ENCODE assay signal across 9 mouse cellular contexts in genomic region chr2:168016951-168017391, GRCm38 (mm10). TPM values are rescaled to one million over a fixed set of nuclear protein-coding genes. Genes with fewer than 3 reads are reported as not detected.
DNase-seq lines count a peak whose midpoint lies in the region; ATAC-seq and TF ChIP-seq lines count a peak whose summit lies in the region.
"Had no signal": no experiment of that assay in that cellular context is flagged by ENCODE, and none has a peak within 500 bp of the region (broad histone marks: within the 10 kb centered on the region; RNA-seq: fewer than 3 reads in every experiment).

No protein-coding gene starts in this region.

- H3K4me1 ChIP-seq in embryonic fibroblast, embryonic 13.5 days (ENCODE audit: control insufficient read depth, insufficient read depth, low read length) = no peaks in the 10 kb centered on the region

- H3K27ac ChIP-seq in embryonic fibroblast, embryonic 13.5 days (ENCODE audit: insufficient read depth, low read length) = no peak overlapping the region

- intact Hi-C loops in left cerebral cortex, postnatal 36 days (cut with DNase I) = loop anchor here (5.0 kb wide), 1 partner anchor 330 kb away; the partner anchor contains the start of genes Cebpb and Tmem189

- no peak overlapping the region for H3K4me3 ChIP-seq in embryonic fibroblast, embryonic 13.5 days (ENCODE audit: insufficient read depth, low read length)
- H3K4me3 ChIP-seq: erythroblast, embryonic 14.5 days had no signal

- peak; percentile 35 for ATAC-seq in inflammation-experienced regulatory T-cells, adult 6 months

- TF ChIP-seq POLR2A in embryonic fibroblast, embryonic 13.5 days (IDR thresholded peaks at IDR 0.05; ENCODE audit: low read depth, low read length) = no peak

- TF ChIP-seq CTCF in embryonic fibroblast, embryonic 13.5 days (IDR thresholded peaks at IDR 0.05; ENCODE audit: borderline replicate concordance, insufficient read depth, low read length) = peak; percentile 19; the same call in 1 of the 2 replicates

- DNase-seq in left cerebral cortex, adult 18-20 months (ENCODE audit: low spot score in 2 of 2) = peak; percentile 51 to 74
- no peak for DNase-seq in left cerebral cortex, adult 11 months (ENCODE audit: low spot score)
- peak; percentile 39 to 46 for DNase-seq in adrenal gland, postnatal 4 days (ENCODE audit: low spot score in 2 of 2)
- peak; percentile 24 to 46 for DNase-seq in left cerebral cortex, postnatal 36 days (ENCODE audit: low spot score in 2 of 2)
- DNase-seq in natural killer cell, adult 2 months (ENCODE audit: low spot score in 2 of 2) = peak; percentile 64 to 68
- DNase-seq in testis, postnatal 14 days (ENCODE audit: low spot score) = peak; percentile 66

RNA-seq across cellular contexts. Expression of gene Ripor3, which starts 6.6 kb away (rescaled TPM):
- total RNA-seq in left cerebral cortex, adult 18-20 months (2021) = under 1 TPM; 0.33 to 0.59 TPM
- 1 to 10 TPM; 5.2 to 5.4 TPM for total RNA-seq in adrenal gland, postnatal 4 days (2021)
- polyA plus RNA-seq in embryonic fibroblast, embryonic 13.5 days (2011; ENCODE audit: insufficient read length, low read depth, missing spikeins) = 2.8 and 4.3 TPM in 2 replicates
- under 1 TPM; 0.16 to 0.49 (median 0.33) TPM for polyA plus RNA-seq in inflammation-experienced regulatory T-cells, adult 6 months (2017; shearing (Covaris generic))
- 1 to 10 TPM in 1 of 2 experiments, under 1 TPM in 1; 0.32 to 1.7 TPM for total RNA-seq in left cerebral cortex, postnatal 36 days (2021)
